Mouse (Mus musculus) spleen, adult 2 months (tissue): ENCODE results near the gene Nkx2-5.

Experiments
- CTCF ChIP-seq: fragments of 200-500 bp; IDR thresholded peaks from 2 replicates; pipeline ENCODE4 v1.5.1; 2011; ENCODE audit warnings: mild to moderate bottlenecking, inconsistent platforms; ENCODE audit not compliant: insufficient read depth, insufficient read length, insufficient replicate concordance; ENCODE audit errors: extremely low read depth
- POLR2A ChIP-seq: fragments of 200-500 bp; IDR thresholded peaks from 2 replicates; pipeline ENCODE4 v1.6.1; 2011; ENCODE audit warnings: low read depth, low read length, inconsistent platforms

GRCm38 (mm10) chr17:26882706-26883105 lies 37.9 kb upstream of the Nkx2-5 start:
- TF ChIP-seq CTCF (no peak), POLR2A (no peak)
